Mouse (Mus musculus) forebrain, embryonic 14.5 days (tissue): ENCODE measurements around the gene Iqgap1. TPM values are rescaled to one million over a fixed set of nuclear protein-coding genes. Genes with fewer than 3 reads are reported as not detected.

Source experiments
- ATAC-seq: fragments of 200-750 bp; cut with Nextera tagmentation; 2 replicates; pipeline ENCODE4 v1.8.0; 2017; ENCODE audit warnings: mild to moderate bottlenecking, moderate library complexity
- DNase-seq: peaks from one replicate; pipeline ENCODE4 v3.0.0-alpha.2; 2015; ENCODE audit warnings: low spot score
- H3K27ac ChIP-seq: fragments of 300-500 bp; sonication (generic); 2 replicates; pipeline ENCODE4 v1.5.1; 2014; ENCODE audit warnings: low read depth, mild to moderate bottlenecking, control low read depth, low read length, moderate library complexity
- H3K27me3 ChIP-seq: fragments of 300-500 bp; sonication (generic); replicated peaks from 2 replicates; pipeline ENCODE4 v1.6.1; 2014; ENCODE audit warnings: low read length, control low read depth, mixed read lengths; ENCODE audit not compliant: control insufficient read depth, insufficient read depth
- H3K36me3 ChIP-seq: fragments of 300-500 bp; sonication (generic); 2 replicates; pipeline ENCODE4 v1.6.1; 2014; ENCODE audit warnings: low read length, control low read depth; ENCODE audit not compliant: control insufficient read depth, insufficient read depth
- H3K4me1 ChIP-seq: fragments of 300-500 bp; sonication (generic); 2 replicates; pipeline ENCODE4 v1.6.1; 2014; ENCODE audit warnings: antibody characterized with exemption, low read length, control low read depth; ENCODE audit not compliant: control insufficient read depth, insufficient read depth
- H3K4me2 ChIP-seq: fragments of 300-500 bp; sonication (generic); 2 replicates; pipeline ENCODE4 v1.6.1; 2014; ENCODE audit warnings: mild to moderate bottlenecking, control low read depth, low read length
- H3K4me3 ChIP-seq: fragments of 300-500 bp; sonication (generic); 2 replicates; pipeline ENCODE4 v1.5.1; 2014; ENCODE audit warnings: low read depth, low read length, control low read depth
- H3K9ac ChIP-seq: fragments of 300-500 bp; sonication (generic); 2 replicates; pipeline ENCODE4 v1.6.1; 2014; ENCODE audit warnings: mild to moderate bottlenecking, low read length, control low read depth, moderate library complexity
- H3K9me3 ChIP-seq: fragments of 300-500 bp; sonication (generic); replicated peaks from 2 replicates; pipeline ENCODE4 v1.6.1; 2016; ENCODE audit warnings: low read length, control low read depth, mixed read lengths; ENCODE audit not compliant: control insufficient read depth
- WGBS: fragments of 180-500 bp; shearing (Covaris S2); extraction: QIAGEN DNeasy Blood & Tissue Kit; methylation state at CpG from one replicate; pipeline ENCODE4 v1.1.7; 2014; 5-methylcytosine and 5-hydroxymethylcytosine counted together
- polyA plus RNA-seq: library from polyadenylated mRNA; unstranded; fragments of >200 nt; fragmentation: Nextera tagmentation; extraction: Ambion mirVana; gene quantifications from 2 replicates; pipeline ENCODE4 v1.2.1, GENCODE M21; 2014

Iqgap1 gene
- polyA plus RNA-seq, 1 experiment from 2014 or later: 16.5 TPM

DNA sequence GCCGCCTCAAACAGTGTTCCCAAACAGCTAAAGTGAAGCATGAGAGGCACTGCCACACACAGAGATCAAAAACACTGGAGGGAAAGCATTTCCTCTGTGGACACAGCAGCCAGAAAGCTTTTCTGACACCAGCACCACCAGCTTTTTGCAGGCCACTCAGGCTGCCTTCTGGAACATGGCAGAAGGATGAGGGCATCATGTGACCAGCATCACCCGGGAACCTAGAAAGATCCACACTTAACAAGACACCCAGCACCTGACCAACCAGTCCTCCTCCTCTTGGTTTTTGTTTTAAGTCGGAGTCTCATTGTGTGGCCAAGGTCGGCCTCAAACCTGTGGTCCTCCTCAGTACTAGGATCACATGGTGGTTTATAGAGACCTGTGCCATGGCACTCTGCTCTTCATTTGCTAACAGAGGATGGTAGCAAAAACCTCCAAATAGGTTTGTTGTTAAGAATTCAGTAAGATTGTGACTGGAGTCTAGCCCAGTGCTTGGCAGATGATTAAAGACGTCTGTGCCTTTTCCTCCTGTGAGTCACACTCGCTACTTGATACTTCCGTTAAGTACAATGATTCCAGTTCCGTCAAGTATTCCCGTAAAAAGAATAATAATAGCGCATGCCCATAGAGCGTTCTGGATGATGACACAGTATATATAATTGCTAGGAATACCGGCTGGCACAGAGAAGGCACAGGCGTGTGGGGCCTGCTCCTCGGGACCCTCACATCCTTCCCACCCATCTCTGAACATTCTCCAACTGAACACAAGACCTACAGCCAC lies 51.8 kb downstream of the Iqgap1 start:
- Histone ChIP-seq H3K9ac (no peak overlapping the region), H3K36me3 (no peaks in the 10 kb centered on the region), H3K27me3 (no peaks in the 10 kb centered on the region), H3K9me3 (no peaks in the 10 kb centered on the region), H3K4me3 (no peak overlapping the region), H3K4me2 (no peak overlapping the region), H3K4me1 (no peaks in the 10 kb centered on the region; the same call in 1 of the 2 replicates), H3K27ac (no peak overlapping the region)
- 77% methylated on average over 14 of the region's 14 CpGs for WGBS
- DNase-seq: peak; percentile 24
- ATAC-seq: no peak

DNA sequence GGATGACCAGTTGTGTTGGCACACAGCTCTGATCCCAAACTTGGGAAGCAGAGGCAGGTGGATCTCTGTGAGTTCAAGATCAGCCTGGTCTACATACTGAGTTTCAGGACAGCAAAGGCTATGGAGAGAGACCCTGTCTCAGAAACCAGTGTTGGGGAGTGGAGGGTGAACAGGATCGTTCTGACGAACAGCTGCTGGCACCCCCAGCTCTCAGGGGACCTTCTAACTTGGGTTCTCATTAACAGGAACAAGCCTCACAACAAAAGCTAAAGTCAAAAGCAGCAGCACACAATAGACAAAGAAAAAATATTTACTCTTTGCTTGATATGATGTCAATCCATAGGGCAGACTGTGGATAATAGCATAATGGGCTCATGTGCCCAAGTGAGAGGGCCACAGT lies 55.3 kb downstream of the Iqgap1 start:
- H3K4me3 ChIP-seq: no peak overlapping the region
- no peak overlapping the region for H3K4me2 ChIP-seq
- WGBS: 83% methylated on average over 2 of the region's 2 CpGs
- H3K9ac ChIP-seq: no peak overlapping the region
- no peaks in the 10 kb centered on the region for H3K36me3 ChIP-seq
- H3K4me1 ChIP-seq: no peaks in the 10 kb centered on the region; the same call in 1 of the 2 replicates
- DNase-seq: no peak
- H3K27ac ChIP-seq: no peak overlapping the region
- no peaks in the 10 kb centered on the region for H3K27me3 ChIP-seq
- no peak for ATAC-seq
- H3K9me3 ChIP-seq: no peaks in the 10 kb centered on the region

- ATAC-seq: no peak
- H3K9ac ChIP-seq: no peak overlapping the region
- H3K9me3 ChIP-seq: no peaks in the 10 kb centered on the region
- H3K27me3 ChIP-seq: no peaks in the 10 kb centered on the region
- no peak overlapping the region for H3K4me3 ChIP-seq
- peak; percentile 32 for DNase-seq
- H3K4me1 ChIP-seq: peaks cover 9% of the 10 kb centered on the region
- no peak overlapping the region for H3K4me2 ChIP-seq
- no peaks in the 10 kb centered on the region for H3K36me3 ChIP-seq
- H3K27ac ChIP-seq: no peak overlapping the region
- WGBS: 67% methylated on average over 11 of the region's 11 CpGs
Measured at GRCm38 (mm10) chr7:80766861-80767312, 58.9 kb downstream of the Iqgap1 start.

DNA sequence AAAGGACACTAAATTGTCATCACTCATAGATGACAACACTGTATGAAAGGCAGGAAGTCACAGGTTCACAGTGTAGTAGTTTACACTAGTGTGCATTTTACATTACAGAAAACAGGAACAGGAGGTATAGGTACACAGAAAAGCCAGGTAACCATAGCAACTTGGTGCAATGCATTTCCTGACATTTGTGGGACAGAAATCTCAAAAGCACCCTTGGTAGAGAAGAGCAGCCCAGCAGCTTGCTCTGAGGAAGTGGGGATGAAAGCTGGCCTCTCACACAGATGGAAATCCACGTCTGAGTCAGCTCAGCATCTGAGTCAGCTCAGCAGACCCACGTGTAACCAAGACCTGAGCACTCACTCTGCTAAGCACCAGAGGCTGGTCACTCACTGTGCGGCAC lies 59.7 kb downstream of the Iqgap1 start:
- Histone ChIP-seq H3K9me3 (no peaks in the 10 kb centered on the region), H3K4me2 (no peak overlapping the region), H3K27me3 (no peaks in the 10 kb centered on the region), H3K9ac (no peak overlapping the region), H3K4me1 (peaks cover 9% of the 10 kb centered on the region), H3K4me3 (no peak overlapping the region), H3K36me3 (no peaks in the 10 kb centered on the region), H3K27ac (no peak overlapping the region)
- 66% methylated on average over 3 of the region's 3 CpGs for WGBS
- DNase-seq (no peak), ATAC-seq (no peak)

DNA sequence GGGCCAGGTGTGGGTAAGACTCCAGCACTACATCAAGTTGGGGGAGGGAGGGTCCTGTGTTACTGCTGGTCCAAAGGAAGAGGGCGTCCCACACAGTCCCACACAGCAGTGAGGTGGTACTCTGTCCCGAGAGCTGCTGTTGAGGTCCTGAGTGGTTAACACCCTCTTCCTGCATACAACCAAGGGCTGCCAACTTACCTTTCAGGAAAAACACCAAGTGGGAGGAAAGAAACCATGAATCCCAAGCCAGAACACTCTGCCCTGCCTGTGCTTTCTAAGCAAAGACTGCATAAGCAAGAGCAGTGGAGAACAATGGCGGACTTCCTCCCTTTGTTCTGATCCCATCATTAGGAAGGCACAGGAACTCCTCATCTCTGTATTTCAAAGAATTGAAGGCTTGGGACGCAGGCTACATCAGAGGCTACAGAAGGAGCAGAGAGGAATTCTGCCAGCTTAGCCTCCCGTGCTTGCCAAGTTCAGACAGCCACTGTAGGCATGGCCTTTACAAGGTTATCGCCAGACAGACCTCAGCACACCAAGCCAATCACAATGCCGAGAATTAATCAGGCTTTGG lies 61.8 kb downstream of the Iqgap1 start:
- Histone ChIP-seq H3K36me3 (no peaks in the 10 kb centered on the region), H3K27ac (peak overlapping the region; percentile 54; the same call in 1 of the 2 replicates), H3K9ac (no peak overlapping the region), H3K4me2 (peak overlapping the region; percentile 14; the same call in 1 of the 2 replicates), H3K4me3 (no peak overlapping the region), H3K4me1 (peaks cover 9% of the 10 kb centered on the region), H3K27me3 (no peaks in the 10 kb centered on the region), H3K9me3 (no peaks in the 10 kb centered on the region)
- 27% methylated on average over 7 of the region's 7 CpGs for WGBS
- ATAC-seq (no peak; the same call in 1 of the 2 replicates), DNase-seq (peak; percentile 61)

DNA sequence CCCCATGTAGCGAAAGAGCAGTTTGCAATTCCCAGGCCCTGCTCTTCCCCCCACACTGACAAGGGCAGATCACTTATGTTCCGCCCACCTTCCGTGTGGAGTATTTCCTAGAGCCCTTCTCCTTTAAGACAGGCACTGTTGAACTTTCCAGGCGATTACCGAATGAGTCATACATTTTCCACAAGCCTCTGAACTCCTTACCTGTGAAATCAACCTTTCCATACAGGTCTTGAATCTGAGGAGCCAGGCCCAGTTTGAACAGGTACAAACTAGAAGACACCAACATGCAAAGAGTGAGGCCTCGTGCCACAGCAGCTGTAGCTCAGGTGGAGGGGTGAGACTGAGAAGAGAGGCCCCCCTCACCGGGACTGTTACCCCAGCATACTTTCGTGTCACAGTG lies 63.5 kb downstream of the Iqgap1 start:
- Histone ChIP-seq H3K4me3 (no peak overlapping the region), H3K27ac (no peak overlapping the region), H3K4me2 (no peak overlapping the region), H3K27me3 (no peaks in the 10 kb centered on the region), H3K9ac (no peak overlapping the region), H3K36me3 (peaks cover 5% of the 10 kb centered on the region), H3K4me1 (peaks cover 9% of the 10 kb centered on the region), H3K9me3 (no peaks in the 10 kb centered on the region)
- DNase-seq (no peak), ATAC-seq (no peak)
- 84% methylated on average over 8 of the region's 8 CpGs for WGBS

DNA sequence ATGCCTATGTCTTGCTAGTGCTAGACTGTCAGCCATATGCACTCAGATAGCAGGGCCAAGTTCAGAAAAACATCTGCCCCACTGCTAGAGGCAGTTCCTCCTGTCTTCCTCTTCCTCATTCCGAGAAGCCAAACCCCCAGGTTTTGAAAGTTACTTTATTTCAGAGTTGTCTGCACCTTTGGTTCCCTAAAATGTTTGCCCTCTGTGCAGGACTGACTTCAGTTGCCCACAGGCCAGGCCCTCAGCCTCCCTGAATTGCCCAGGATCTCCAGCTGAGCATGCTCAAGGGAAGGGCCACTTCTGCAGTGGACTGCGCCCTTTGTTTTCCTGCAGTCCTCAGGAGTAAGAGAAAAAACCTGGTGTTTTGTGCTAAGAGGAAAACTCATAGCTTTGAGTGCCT lies 71.7 kb downstream of the Iqgap1 start:
- H3K9ac ChIP-seq: no peak overlapping the region
- no peaks in the 10 kb centered on the region for H3K4me1 ChIP-seq
- DNase-seq (no peak), ATAC-seq (no peak)
- H3K27ac ChIP-seq: no peak overlapping the region
- 85% methylated on average over 2 of the region's 2 CpGs for WGBS
- peaks cover 49% of the 10 kb centered on the region for H3K36me3 ChIP-seq
- H3K27me3 ChIP-seq: no peaks in the 10 kb centered on the region
- H3K9me3 ChIP-seq: no peaks in the 10 kb centered on the region
- H3K4me2 ChIP-seq: no peak overlapping the region
- no peak overlapping the region for H3K4me3 ChIP-seq

GRCm38 (mm10) chr7:80753613-80754012 lies 72.2 kb downstream of the Iqgap1 start:
- Histone ChIP-seq H3K4me3 (no peak overlapping the region), H3K4me1 (no peaks in the 10 kb centered on the region)
- 73% methylated on average over 2 of the region's 2 CpGs for WGBS

GRCm38 (mm10) chr7:80749624-80750023 lies 76.2 kb downstream of the Iqgap1 start:
- Histone ChIP-seq H3K4me1 (peaks cover 17% of the 10 kb centered on the region), H3K27ac (no peak overlapping the region), H3K36me3 (peaks cover 45% of the 10 kb centered on the region), H3K4me3 (no peak overlapping the region), H3K9ac (no peak overlapping the region), H3K9me3 (no peaks in the 10 kb centered on the region), H3K27me3 (no peaks in the 10 kb centered on the region), H3K4me2 (no peak overlapping the region)
- no peak for ATAC-seq
- DNase-seq: no peak
- 71% methylated on average over 6 of the region's 6 CpGs for WGBS

More at GRCm38 (mm10) chr7:80753613-80754012, 72.2 kb downstream of the Iqgap1 start:
- H3K27ac ChIP-seq: no peak overlapping the region
- H3K9ac ChIP-seq: no peak overlapping the region
- peaks cover 51% of the 10 kb centered on the region for H3K36me3 ChIP-seq
- ATAC-seq (no peak), DNase-seq (no peak)
- H3K9me3 ChIP-seq: no peaks in the 10 kb centered on the region
- H3K27me3 ChIP-seq: no peaks in the 10 kb centered on the region
- H3K4me2 ChIP-seq: no peak overlapping the region
